Mouse (Mus musculus): ENCODE results near the gene Ccdc12. TPM values are rescaled to one million over a fixed set of nuclear protein-coding genes. Genes with fewer than 3 reads are reported as not detected.

The Ccdc12 gene
- polyA plus RNA-seq, 1 experiment from 2014 or later: 200 TPM

- Histone ChIP-seq H3K9ac (replicated peaks; ENCODE audit: low read depth) (peak overlapping the region; percentile 55), H3K36me3 (ENCODE audit: insufficient read depth, low read length) (no peaks in the 10 kb centered on the region), H3K27ac (ENCODE audit: low read length) (peak overlapping the region; percentile 91), H3K4me2 (replicated peaks; ENCODE audit: low read depth, low read length) (peak overlapping the region; percentile 95), H3K9me3 (ENCODE audit: low read length) (no peaks in the 10 kb centered on the region), H3K27me3 (replicated peaks; ENCODE audit: insufficient read depth, low read length) (no peaks in the 10 kb centered on the region), H3K4me1 (ENCODE audit: insufficient read depth, low read depth, low read length) (peaks cover 18% of the 10 kb centered on the region; the same call in 1 of the 2 replicates), H3K4me3 (ENCODE audit: low read depth, low read length) (peak overlapping the region; percentile 72)
- 14% methylated on average over 14 of the region's 14 CpGs for WGBS
- DNase-seq (ENCODE audit: low spot score) (peak; percentile 40), ATAC-seq (no peak)
- TF ChIP-seq CTCF (IDR thresholded peaks at IDR 0.05): no peak
- TF ChIP-seq EP300 (IDR thresholded peaks at IDR 0.05): no peak
Observed at GRCm38 (mm10) chr9:110652963-110653654, 3.2 kb upstream of the Ccdc12 start.

GRCm38 (mm10) chr9:110653655-110654461 lies 2.4 kb upstream of the Ccdc12 start, which contains the start of gene Nbeal2:
TSS of gene Nbeal2 (minus strand) at chr9:110654161.
- TF ChIP-seq CTCF (IDR thresholded peaks at IDR 0.05) (peak; percentile 39), EP300 (IDR thresholded peaks at IDR 0.05) (peak; percentile 23; the same call in 1 of the 2 replicates)
- no peaks in the 10 kb centered on the region for H3K9me3 ChIP-seq (ENCODE audit: low read length)

GRCm38 (mm10) chr9:110654726-110655650 lies 1.3 kb upstream of the Ccdc12 start:
- Histone ChIP-seq H3K36me3 (ENCODE audit: insufficient read depth, low read length) (no peaks in the 10 kb centered on the region), H3K4me1 (ENCODE audit: insufficient read depth, low read depth, low read length) (peaks cover 18% of the 10 kb centered on the region; the same call in 1 of the 2 replicates), H3K4me3 (ENCODE audit: low read depth, low read length) (0 out of 2 replicates have a peak overlapping the region, but pooled peaks have one; percentile 72), H3K9me3 (ENCODE audit: low read length) (no peaks in the 10 kb centered on the region), H3K27ac (ENCODE audit: low read length) (peak overlapping the region; percentile 91), H3K4me2 (replicated peaks; ENCODE audit: low read depth, low read length) (peak overlapping the region; percentile 95), H3K27me3 (replicated peaks; ENCODE audit: insufficient read depth, low read length) (no peaks in the 10 kb centered on the region), H3K9ac (replicated peaks; ENCODE audit: low read depth) (no peak overlapping the region)
- ATAC-seq (no peak), DNase-seq (ENCODE audit: low spot score) (no peak)
- TF ChIP-seq CTCF (IDR thresholded peaks at IDR 0.05): no peak
- TF ChIP-seq EP300 (IDR thresholded peaks at IDR 0.05): no peak
- WGBS: 71% methylated on average over 19 of the region's 19 CpGs

More at GRCm38 (mm10) chr9:110653655-110654461, 2.4 kb upstream of the Ccdc12 start, which contains the start of gene Nbeal2:
- Histone ChIP-seq H3K4me1 (ENCODE audit: insufficient read depth, low read depth, low read length) (peaks cover 18% of the 10 kb centered on the region; the same call in 1 of the 2 replicates), H3K27me3 (replicated peaks; ENCODE audit: insufficient read depth, low read length) (no peaks in the 10 kb centered on the region), H3K4me3 (ENCODE audit: low read depth, low read length) (peak within 1 kb of the TSS; percentile 72), H3K27ac (ENCODE audit: low read length) (peak within 1 kb of the TSS; percentile 91), H3K36me3 (ENCODE audit: insufficient read depth, low read length) (no peaks in the 10 kb centered on the region), H3K9ac (replicated peaks; ENCODE audit: low read depth) (peak within 1 kb of the TSS; percentile 55), H3K4me2 (replicated peaks; ENCODE audit: low read depth, low read length) (peak within 1 kb of the TSS; percentile 95)
- ATAC-seq: peak; percentile 85
- peak; percentile 99 for DNase-seq (ENCODE audit: low spot score)
- WGBS: under 1% methylated on average over 64 of the region's 75 CpGs

GRCm38 (mm10) chr9:110655651-110656007 lies 674 bp upstream of the Ccdc12 start:
- peaks cover 18% of the 10 kb centered on the region; the same call in 1 of the 2 replicates for H3K4me1 ChIP-seq (ENCODE audit: insufficient read depth, low read depth, low read length)
- H3K27me3 ChIP-seq (replicated peaks; ENCODE audit: insufficient read depth, low read length): no peaks in the 10 kb centered on the region
- ATAC-seq (no peak), DNase-seq (ENCODE audit: low spot score) (no peak)
- no peak overlapping the region for H3K4me3 ChIP-seq (ENCODE audit: low read depth, low read length)
- peak overlapping the region; percentile 91 for H3K27ac ChIP-seq (ENCODE audit: low read length)
- no peak overlapping the region for H3K9ac ChIP-seq (replicated peaks; ENCODE audit: low read depth)
- TF ChIP-seq CTCF (IDR thresholded peaks at IDR 0.05): no peak
- no peak for TF ChIP-seq EP300 (IDR thresholded peaks at IDR 0.05)
- WGBS: 69% methylated on average over 9 of the region's 10 CpGs
- H3K9me3 ChIP-seq (ENCODE audit: low read length): no peaks in the 10 kb centered on the region
- no peaks in the 10 kb centered on the region for H3K36me3 ChIP-seq (ENCODE audit: insufficient read depth, low read length)
- H3K4me2 ChIP-seq (replicated peaks; ENCODE audit: low read depth, low read length): peak overlapping the region; percentile 58; the same call in 1 of the 2 replicates

- Histone ChIP-seq H3K36me3 (ENCODE audit: insufficient read depth, low read length) (no peaks in the 10 kb centered on the region), H3K27me3 (replicated peaks; ENCODE audit: insufficient read depth, low read length) (no peaks in the 10 kb centered on the region), H3K27ac (ENCODE audit: low read length) (peak overlapping the region; percentile 91), H3K4me1 (ENCODE audit: insufficient read depth, low read depth, low read length) (peaks cover 18% of the 10 kb centered on the region; the same call in 1 of the 2 replicates), H3K4me3 (ENCODE audit: low read depth, low read length) (peak overlapping the region; percentile 60), H3K4me2 (replicated peaks; ENCODE audit: low read depth, low read length) (peak overlapping the region; percentile 58), H3K9me3 (ENCODE audit: low read length) (no peaks in the 10 kb centered on the region), H3K9ac (replicated peaks; ENCODE audit: low read depth) (peak overlapping the region; percentile 61)
- ATAC-seq (no peak), DNase-seq (ENCODE audit: low spot score) (peak; percentile 64)
- 55% methylated on average over 13 of the region's 13 CpGs for WGBS
- TF ChIP-seq EP300 (IDR thresholded peaks at IDR 0.05): no peak
- TF ChIP-seq CTCF (IDR thresholded peaks at IDR 0.05): no peak
Observed at GRCm38 (mm10) chr9:110657474-110658078, 1.3 kb downstream of the Ccdc12 start.

Data from lung, postnatal 0 days (tissue).